Mouse (Mus musculus) G1E (cell line): ENCODE results near the gene Radil.

Experiments
- CTCF ChIP-seq: IDR thresholded peaks from 2 replicates; pipeline ENCODE4 v1.5.1; 2012; ENCODE audit warnings: low read depth, low read length, inconsistent platforms, mixed read lengths
- GATA1 ChIP-seq: IDR thresholded peaks from 2 replicates; pipeline ENCODE4 v1.6.1; 2012; ENCODE audit warnings: borderline replicate concordance, low read length, inconsistent platforms, mixed read lengths
- GATA2 ChIP-seq: IDR thresholded peaks from 2 replicates; pipeline ENCODE4 v1.6.1; 2012; ENCODE audit warnings: low read depth, low read length, inconsistent platforms, borderline replicate concordance
- POLR2AphosphoS5 ChIP-seq: IDR thresholded peaks from 2 replicates; pipeline ENCODE4 v1.6.1; 2012; ENCODE audit warnings: low read depth, low read length, inconsistent platforms; ENCODE audit not compliant: insufficient replicate concordance
- TAL1 ChIP-seq: conservative IDR thresholded peaks from 2 replicates; pipeline ENCODE4 v1.6.1; 2012; ENCODE audit warnings: low read depth, low read length, inconsistent platforms, mixed read lengths

GRCm38 (mm10) chr5:142595698-142596097 is 44.8 kb upstream of the Radil start:
- TF ChIP-seq CTCF = no peak
- no peak for TF ChIP-seq GATA1
- no peak for TF ChIP-seq POLR2AphosphoS5
- TF ChIP-seq GATA2 = no peak
- TF ChIP-seq TAL1 = no peak
